Mouse (Mus musculus) forebrain, embryonic 15.5 days (tissue): ENCODE measurements around the gene Paqr4. TPM values are rescaled to one million over a fixed set of nuclear protein-coding genes. Genes with fewer than 3 reads are reported as not detected.

Experiments
- ATAC-seq: fragments of 200-750 bp; cut with Nextera tagmentation; replicated peaks from 2 replicates; pipeline ENCODE4 v1.8.0; 2017; ENCODE audit warnings: mild to moderate bottlenecking, moderate TSS enrichment, moderate library complexity
- H3K27ac ChIP-seq: fragments of 300-500 bp; sonication (generic); replicated peaks from 2 replicates; pipeline ENCODE4 v1.5.1; 2015; ENCODE audit warnings: mild to moderate bottlenecking, inconsistent platforms
- H3K27me3 ChIP-seq: fragments of 300-500 bp; sonication (generic); 2 replicates; pipeline ENCODE4 v1.6.1; 2015; ENCODE audit warnings: inconsistent platforms
- H3K36me3 ChIP-seq: fragments of 300-500 bp; sonication (generic); 2 replicates; pipeline ENCODE4 v1.6.1; 2015; ENCODE audit warnings: mild to moderate bottlenecking, inconsistent platforms
- H3K4me1 ChIP-seq: fragments of 300-500 bp; sonication (generic); 2 replicates; pipeline ENCODE4 v1.6.1; 2015; ENCODE audit warnings: inconsistent platforms
- H3K4me2 ChIP-seq: fragments of 300-500 bp; sonication (generic); replicated peaks from 2 replicates; pipeline ENCODE4 v1.6.1; 2015; ENCODE audit warnings: mild to moderate bottlenecking, inconsistent platforms
- H3K4me3 ChIP-seq: fragments of 300-500 bp; sonication (generic); 2 replicates; pipeline ENCODE4 v1.5.1; 2015; ENCODE audit warnings: mild to moderate bottlenecking, inconsistent platforms
- H3K9ac ChIP-seq: fragments of 300-500 bp; sonication (generic); replicated peaks from 2 replicates; pipeline ENCODE4 v1.6.1; 2015; ENCODE audit warnings: mild to moderate bottlenecking, inconsistent platforms
- H3K9me3 ChIP-seq: fragments of 300-500 bp; sonication (generic); 2 replicates; pipeline ENCODE4 v1.6.1; 2016; ENCODE audit warnings: inconsistent platforms
- WGBS: fragments of 180-500 bp; shearing (Covaris S2); methylation state at CpG from one replicate; pipeline ENCODE4 v1.1.7; 2015; ENCODE audit warnings: mixed read lengths; 5-methylcytosine and 5-hydroxymethylcytosine counted together
- polyA plus RNA-seq: library from polyadenylated mRNA; unstranded; fragments of >200 nt; fragmentation: Nextera tagmentation; extraction: Ambion mirVana; gene quantifications from 2 replicates; pipeline ENCODE4 v1.2.1, GENCODE M21; 2015

Paqr4 gene
- polyA plus RNA-seq, 1 experiment from 2014 or later = 39.7 TPM

- Histone ChIP-seq H3K4me1 (peaks cover 21% of the 10 kb centered on the region), H3K27me3 (no peaks in the 10 kb centered on the region), H3K9me3 (no peaks in the 10 kb centered on the region), H3K36me3 (no peaks in the 10 kb centered on the region; the same call in 1 of the 2 replicates), H3K4me3 (peak within 1 kb of the TSS; percentile 96), H3K4me2 (peak within 1 kb of the TSS; percentile 50), H3K27ac (peak within 1 kb of the TSS; percentile 85), H3K9ac (peak within 1 kb of the TSS; percentile 98)
- 4% methylated on average over 58 of the region's 58 CpGs for WGBS
- peak; percentile 99 for ATAC-seq
Measured at GRCm38 (mm10) chr17:23771284-23772218, 30.9 kb upstream of the Paqr4 start, which contains the start of gene Flywch1. TSS of gene Flywch1 (minus strand) at chr17:23771602.

- peak overlapping the region; percentile 96 for H3K4me3 ChIP-seq
- no peaks in the 10 kb centered on the region for H3K27me3 ChIP-seq
- no peaks in the 10 kb centered on the region for H3K9me3 ChIP-seq
- peaks cover 21% of the 10 kb centered on the region for H3K4me1 ChIP-seq
- peak overlapping the region; percentile 85 for H3K27ac ChIP-seq
- peak overlapping the region; percentile 98 for H3K9ac ChIP-seq
- 0% methylated on average over 19 of the region's 19 CpGs for WGBS
- H3K36me3 ChIP-seq = no peaks in the 10 kb centered on the region; the same call in 1 of the 2 replicates
- no peak for ATAC-seq
- peak overlapping the region; percentile 50 for H3K4me2 ChIP-seq
Measured at GRCm38 (mm10) chr17:23770896-23771283, 30.2 kb upstream of the Paqr4 start.

- H3K9ac ChIP-seq = peak overlapping the region; percentile 98
- H3K27me3 ChIP-seq = no peaks in the 10 kb centered on the region
- peak overlapping the region; percentile 50 for H3K4me2 ChIP-seq
- peak overlapping the region; percentile 85 for H3K27ac ChIP-seq
- 10% methylated on average over 2 of the region's 2 CpGs for WGBS
- no peak for ATAC-seq
- peaks cover 21% of the 10 kb centered on the region for H3K4me1 ChIP-seq
- H3K9me3 ChIP-seq = no peaks in the 10 kb centered on the region
- H3K4me3 ChIP-seq = peak overlapping the region; percentile 96
- no peaks in the 10 kb centered on the region; the same call in 1 of the 2 replicates for H3K36me3 ChIP-seq
Measured at GRCm38 (mm10) chr17:23770493-23770892, 29.8 kb upstream of the Paqr4 start.

DNA sequence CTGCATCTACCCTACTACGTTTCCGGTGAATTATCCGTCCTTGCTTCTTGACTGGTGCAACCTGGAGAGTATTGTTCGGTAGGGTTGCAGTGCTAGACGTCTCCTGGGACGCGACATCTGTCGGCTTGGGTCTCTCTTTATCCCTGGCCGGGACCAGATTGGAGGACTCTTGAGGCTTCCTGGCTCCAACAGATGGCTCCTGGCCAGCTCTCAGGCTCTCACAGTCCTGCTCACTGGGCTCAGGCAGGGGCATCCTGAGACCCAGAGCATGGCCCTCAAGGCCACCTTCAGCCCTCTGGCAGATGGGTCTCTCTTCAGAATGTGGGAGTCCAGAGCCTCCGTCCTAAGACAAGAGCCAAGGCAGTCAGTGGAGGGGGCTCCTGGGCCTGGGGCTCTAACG lies 22.3 kb upstream of the Paqr4 start:
- no peak overlapping the region for H3K4me2 ChIP-seq
- no peak overlapping the region for H3K9ac ChIP-seq
- no peaks in the 10 kb centered on the region for H3K27me3 ChIP-seq
- H3K27ac ChIP-seq = no peak overlapping the region
- H3K4me1 ChIP-seq = no peaks in the 10 kb centered on the region
- peaks cover 38% of the 10 kb centered on the region for H3K36me3 ChIP-seq
- WGBS = 79% methylated on average over 11 of the region's 11 CpGs
- 0 out of 2 replicates have a peak, but pooled peaks have one; percentile 42 for ATAC-seq
- H3K9me3 ChIP-seq = no peaks in the 10 kb centered on the region
- H3K4me3 ChIP-seq = no peak overlapping the region

DNA sequence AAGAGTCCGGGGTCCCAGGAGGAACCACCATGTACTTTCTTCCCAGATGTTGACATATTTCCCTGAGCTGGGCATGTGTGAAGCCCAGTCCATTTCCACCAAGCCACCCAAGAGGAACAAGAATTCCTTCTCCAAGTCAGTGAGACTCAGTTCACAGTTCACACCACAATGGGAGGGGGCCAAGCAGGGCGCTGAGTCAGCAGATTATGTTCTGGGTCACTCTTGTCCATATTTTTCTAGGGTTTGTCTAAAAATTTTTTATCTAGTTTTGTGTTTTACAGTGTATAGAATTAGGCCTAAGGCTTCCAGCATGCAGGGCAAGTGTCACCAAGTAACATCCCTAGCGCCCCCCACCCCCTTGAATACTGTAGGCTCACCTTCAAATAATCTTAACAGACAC lies 20.5 kb upstream of the Paqr4 start:
- Histone ChIP-seq H3K27me3 (no peaks in the 10 kb centered on the region), H3K4me2 (no peak overlapping the region), H3K9me3 (no peaks in the 10 kb centered on the region), H3K9ac (no peak overlapping the region), H3K27ac (no peak overlapping the region), H3K4me1 (no peaks in the 10 kb centered on the region), H3K36me3 (peaks cover 56% of the 10 kb centered on the region), H3K4me3 (no peak overlapping the region)
- ATAC-seq = no peak
- 100% methylated on average over 3 of the region's 3 CpGs for WGBS

GRCm38 (mm10) chr17:23760231-23760630 lies 19.6 kb upstream of the Paqr4 start:
- Histone ChIP-seq H3K9me3 (no peaks in the 10 kb centered on the region), H3K9ac (no peak overlapping the region), H3K27ac (no peak overlapping the region), H3K4me2 (no peak overlapping the region), H3K4me1 (no peaks in the 10 kb centered on the region), H3K4me3 (no peak overlapping the region), H3K36me3 (peaks cover 65% of the 10 kb centered on the region), H3K27me3 (no peaks in the 10 kb centered on the region)
- 93% methylated on average over 9 of the region's 9 CpGs for WGBS
- no peak for ATAC-seq

- Histone ChIP-seq H3K9me3 (no peaks in the 10 kb centered on the region), H3K36me3 (peaks cover 77% of the 10 kb centered on the region), H3K27me3 (no peaks in the 10 kb centered on the region), H3K4me2 (no peak overlapping the region), H3K9ac (no peak overlapping the region), H3K4me1 (no peaks in the 10 kb centered on the region), H3K27ac (no peak overlapping the region), H3K4me3 (no peak overlapping the region)
- 62% methylated on average over 8 of the region's 8 CpGs for WGBS
- no peak for ATAC-seq
Measured at GRCm38 (mm10) chr17:23758801-23759200, 18.1 kb upstream of the Paqr4 start.

DNA sequence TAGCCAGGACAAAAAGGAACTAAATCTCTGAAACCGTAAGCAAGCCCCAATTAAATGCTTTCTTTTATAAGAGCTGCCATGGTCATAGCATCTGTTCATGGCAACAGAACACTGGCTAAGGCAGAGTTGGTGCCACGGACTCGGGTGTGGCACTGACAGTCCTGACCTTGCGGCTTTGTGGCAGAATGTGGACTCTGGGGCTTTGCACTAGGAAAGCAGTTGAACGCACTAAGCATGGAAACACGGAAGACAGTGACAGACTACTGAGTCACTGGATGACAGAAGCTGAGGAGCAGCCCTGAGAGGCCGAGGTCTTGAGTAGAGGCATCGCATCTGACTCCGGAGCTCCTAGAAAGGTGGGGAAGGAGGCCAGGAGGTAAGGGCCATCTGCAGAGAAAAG lies 16.9 kb upstream of the Paqr4 start:
- Histone ChIP-seq H3K4me2 (no peak overlapping the region), H3K27me3 (no peaks in the 10 kb centered on the region), H3K36me3 (peaks cover 89% of the 10 kb centered on the region), H3K9me3 (no peaks in the 10 kb centered on the region), H3K4me1 (no peaks in the 10 kb centered on the region), H3K4me3 (no peak overlapping the region), H3K9ac (no peak overlapping the region), H3K27ac (no peak overlapping the region)
- 94% methylated on average over 9 of the region's 9 CpGs for WGBS
- no peak for ATAC-seq

GRCm38 (mm10) chr17:23755689-23756088 lies 15.0 kb upstream of the Paqr4 start:
- WGBS = 93% methylated on average over 13 of the region's 13 CpGs
- Histone ChIP-seq H3K4me1 (no peaks in the 10 kb centered on the region), H3K36me3 (peaks cover 84% of the 10 kb centered on the region), H3K4me2 (no peak overlapping the region), H3K27me3 (no peaks in the 10 kb centered on the region), H3K4me3 (no peak overlapping the region), H3K27ac (no peak overlapping the region), H3K9ac (no peak overlapping the region), H3K9me3 (no peaks in the 10 kb centered on the region)
- ATAC-seq = no peak

DNA sequence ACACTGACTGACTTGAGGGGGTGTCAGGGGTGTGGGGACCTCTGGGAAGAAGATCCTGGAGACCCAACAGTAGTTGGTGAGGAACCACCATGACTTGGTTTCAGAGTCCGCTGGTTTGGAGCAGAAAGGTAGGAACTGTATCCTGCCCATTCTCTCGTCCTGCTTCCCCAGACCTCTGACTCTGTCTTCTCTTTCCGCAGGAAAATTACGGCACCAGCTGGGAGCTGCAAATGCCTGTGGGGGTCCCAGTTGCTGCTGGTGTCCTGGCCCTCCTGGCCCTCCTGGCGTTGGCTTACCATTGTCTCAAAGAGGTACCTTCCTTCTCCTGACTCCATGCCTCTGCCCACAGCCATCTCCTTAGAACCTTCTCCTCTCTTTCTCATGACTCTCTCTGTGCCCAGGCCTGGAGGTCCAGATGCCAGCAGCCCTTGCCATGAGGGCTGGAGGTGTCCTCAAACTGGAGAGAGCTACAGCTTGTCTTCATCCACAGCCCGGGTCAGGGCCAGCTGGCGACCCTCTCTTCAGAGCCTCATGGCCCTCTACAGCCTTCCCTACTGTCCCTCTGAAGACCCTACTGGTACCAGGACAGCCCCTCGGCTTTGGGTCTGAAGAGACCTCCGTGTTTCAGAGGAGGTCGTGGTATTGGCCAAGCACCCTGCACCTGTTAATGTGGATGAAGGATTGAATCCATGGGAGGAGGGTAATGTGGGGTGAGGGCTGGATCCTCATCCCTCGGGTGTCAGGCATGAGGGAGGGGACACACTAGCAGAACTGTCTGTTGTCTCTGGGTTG lies 8.9 kb upstream of the Paqr4 start:
- peaks cover 17% of the 10 kb centered on the region for H3K4me1 ChIP-seq
- H3K4me2 ChIP-seq = no peak overlapping the region
- H3K27me3 ChIP-seq = peaks cover 26% of the 10 kb centered on the region
- H3K36me3 ChIP-seq = peaks cover 27% of the 10 kb centered on the region
- no peak overlapping the region for H3K4me3 ChIP-seq
- H3K9ac ChIP-seq = no peak overlapping the region
- no peaks in the 10 kb centered on the region for H3K9me3 ChIP-seq
- WGBS = 81% methylated on average over 11 of the region's 11 CpGs
- H3K27ac ChIP-seq = no peak overlapping the region
- ATAC-seq = no peak

- ATAC-seq = no peak
- no peaks in the 10 kb centered on the region for H3K9me3 ChIP-seq
- no peak overlapping the region for H3K27ac ChIP-seq
- H3K36me3 ChIP-seq = peaks cover 22% of the 10 kb centered on the region
- peaks cover 18% of the 10 kb centered on the region for H3K4me1 ChIP-seq
- H3K4me3 ChIP-seq = no peak overlapping the region
- no peak overlapping the region for H3K9ac ChIP-seq
- 40% methylated on average over 10 of the region's 10 CpGs for WGBS
- H3K27me3 ChIP-seq = peaks cover 34% of the 10 kb centered on the region
- H3K4me2 ChIP-seq = no peak overlapping the region
Measured at GRCm38 (mm10) chr17:23748631-23749391, 8.1 kb upstream of the Paqr4 start.
